Mouse (Mus musculus) forebrain, embryonic 16.5 days (tissue): Measurements from ENCODE around the gene Ston2. TPM values are rescaled to one million over a fixed set of nuclear protein-coding genes. Genes with fewer than 3 reads are reported as not detected.

ENCODE experiments used
- ATAC-seq: fragments of 200-750 bp; cut with Nextera tagmentation; 2 replicates; pipeline ENCODE4 v1.8.0; 2017; ENCODE audit warnings: mild to moderate bottlenecking, moderate library complexity
- H3K27ac ChIP-seq: fragments of 300-500 bp; sonication (generic); 2 replicates; pipeline ENCODE4 v1.5.1; 2014; ENCODE audit warnings: low read length, control low read depth
- H3K27me3 ChIP-seq: fragments of 300-500 bp; sonication (generic); replicated peaks from 2 replicates; pipeline ENCODE4 v1.6.1; 2014; ENCODE audit warnings: low read length; ENCODE audit not compliant: control insufficient read depth, insufficient read depth
- H3K36me3 ChIP-seq: fragments of 300-500 bp; sonication (generic); 2 replicates; pipeline ENCODE4 v1.6.1; 2014; ENCODE audit not compliant: control insufficient read depth, insufficient read depth
- H3K4me1 ChIP-seq: fragments of 300-500 bp; sonication (generic); replicated peaks from 2 replicates; pipeline ENCODE4 v1.6.1; 2014; ENCODE audit warnings: low read length; ENCODE audit not compliant: control insufficient read depth, insufficient read depth
- H3K4me2 ChIP-seq: fragments of 300-500 bp; sonication (generic); 2 replicates; pipeline ENCODE4 v1.6.1; 2014; ENCODE audit warnings: mild to moderate bottlenecking, low read length, control low read depth
- H3K4me3 ChIP-seq: fragments of 300-500 bp; sonication (generic); replicated peaks from 2 replicates; pipeline ENCODE4 v1.5.1; 2014; ENCODE audit warnings: mild to moderate bottlenecking, low read length, control low read depth
- H3K9ac ChIP-seq: fragments of 300-500 bp; sonication (generic); replicated peaks from 2 replicates; pipeline ENCODE4 v1.6.1; 2014; ENCODE audit warnings: low read depth, low read length, control low read depth
- H3K9me3 ChIP-seq: fragments of 300-500 bp; sonication (generic); 2 replicates; pipeline ENCODE4 v1.6.1; 2016; ENCODE audit warnings: low read length; ENCODE audit not compliant: control insufficient read depth
- WGBS: fragments of 180-500 bp; shearing (Covaris S2); extraction: QIAGEN DNeasy Blood & Tissue Kit; methylation state at CpG from one replicate; pipeline ENCODE4 v1.1.7; 2014; 5-methylcytosine and 5-hydroxymethylcytosine counted together
- polyA plus RNA-seq: library from polyadenylated mRNA; unstranded; fragments of >200 nt; fragmentation: Nextera tagmentation; extraction: Ambion mirVana; gene quantifications from 2 replicates; pipeline ENCODE4 v1.2.1, GENCODE M21; 2015

Ston2 gene
- polyA plus RNA-seq, 1 experiment from 2014 or later, result 6.4 TPM

DNA sequence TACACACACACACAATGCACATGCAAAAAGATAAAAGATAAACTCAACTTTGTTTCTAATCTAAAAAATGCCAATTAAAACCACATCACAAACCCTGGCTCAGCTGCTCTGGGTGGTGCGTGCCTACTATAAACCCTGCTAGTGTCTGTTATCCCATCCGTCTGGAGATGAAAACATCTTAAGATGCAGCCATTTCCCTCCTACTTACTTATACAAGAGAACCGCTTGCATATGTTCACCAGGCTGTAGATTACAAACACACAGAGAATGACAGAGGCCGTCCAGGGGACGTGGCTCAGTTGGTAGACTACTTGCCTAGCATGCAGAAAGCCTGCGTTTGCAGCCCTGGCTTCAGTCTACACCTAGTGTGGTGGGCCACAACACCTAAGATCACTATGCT, 64.3 kb downstream of the Ston2 start:
- H3K27ac ChIP-seq, result no peak overlapping the region
- no peaks in the 10 kb centered on the region for H3K9me3 ChIP-seq
- ATAC-seq, result no peak
- H3K27me3 ChIP-seq, result no peaks in the 10 kb centered on the region
- H3K4me1 ChIP-seq, result no peaks in the 10 kb centered on the region
- H3K4me3 ChIP-seq, result no peak overlapping the region
- H3K36me3 ChIP-seq, result no peaks in the 10 kb centered on the region
- no peak overlapping the region for H3K9ac ChIP-seq
- no peak overlapping the region for H3K4me2 ChIP-seq
- WGBS, result 65% methylated on average over 6 of the region's 6 CpGs

DNA sequence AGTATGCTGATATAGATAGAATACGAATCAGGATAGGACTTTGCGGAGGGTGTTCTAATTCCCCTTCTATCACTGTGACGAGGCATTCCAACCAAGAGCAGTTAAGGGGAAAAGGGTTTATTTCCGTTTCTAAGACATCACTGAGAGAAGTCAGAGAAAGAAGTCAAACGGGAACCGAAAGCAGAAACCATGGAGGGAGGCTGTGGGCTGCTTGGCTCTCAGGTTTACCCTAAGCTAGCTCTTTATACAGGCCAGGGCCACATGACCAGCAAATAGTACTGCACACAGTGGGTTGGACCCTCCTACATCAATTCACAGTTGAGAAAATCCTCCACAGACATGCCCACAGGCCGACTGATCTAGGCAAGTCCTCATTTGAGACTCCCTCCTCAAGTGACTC, 69.1 kb downstream of the Ston2 start:
- 81% methylated on average over 7 of the region's 7 CpGs for WGBS
- H3K36me3 ChIP-seq, result no peaks in the 10 kb centered on the region
- no peak overlapping the region for H3K27ac ChIP-seq
- no peak overlapping the region for H3K4me2 ChIP-seq
- H3K27me3 ChIP-seq, result no peaks in the 10 kb centered on the region
- no peaks in the 10 kb centered on the region for H3K9me3 ChIP-seq
- no peaks in the 10 kb centered on the region for H3K4me1 ChIP-seq
- H3K9ac ChIP-seq, result no peak overlapping the region
- no peak for ATAC-seq
- H3K4me3 ChIP-seq, result no peak overlapping the region

DNA sequence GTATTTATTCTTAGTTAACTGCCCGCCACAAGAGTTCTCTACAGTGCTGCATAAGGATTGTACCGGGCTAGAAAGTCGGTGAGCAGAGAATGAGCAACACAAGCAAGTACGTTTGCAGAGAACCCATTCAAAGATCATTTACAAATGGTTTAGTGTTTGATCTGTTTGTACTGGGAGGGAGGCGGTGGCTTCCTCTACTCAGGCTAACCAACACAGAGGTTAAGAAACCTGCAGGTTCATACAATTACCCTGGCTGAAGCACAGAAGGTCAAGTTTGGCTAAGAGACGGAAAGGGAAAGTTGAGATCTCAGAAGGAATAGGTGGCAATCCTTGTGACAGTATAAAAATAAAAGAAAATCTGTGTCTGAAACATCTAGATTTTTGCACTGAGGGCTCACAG, 72.5 kb downstream of the Ston2 start:
- Histone ChIP-seq H3K36me3 (no peaks in the 10 kb centered on the region), H3K9ac (no peak overlapping the region), H3K4me1 (peaks cover 9% of the 10 kb centered on the region), H3K4me3 (no peak overlapping the region), H3K4me2 (no peak overlapping the region), H3K27ac (no peak overlapping the region), H3K9me3 (no peaks in the 10 kb centered on the region), H3K27me3 (no peaks in the 10 kb centered on the region)
- WGBS, result 77% methylated on average over 6 of the region's 6 CpGs
- ATAC-seq, result no peak

DNA sequence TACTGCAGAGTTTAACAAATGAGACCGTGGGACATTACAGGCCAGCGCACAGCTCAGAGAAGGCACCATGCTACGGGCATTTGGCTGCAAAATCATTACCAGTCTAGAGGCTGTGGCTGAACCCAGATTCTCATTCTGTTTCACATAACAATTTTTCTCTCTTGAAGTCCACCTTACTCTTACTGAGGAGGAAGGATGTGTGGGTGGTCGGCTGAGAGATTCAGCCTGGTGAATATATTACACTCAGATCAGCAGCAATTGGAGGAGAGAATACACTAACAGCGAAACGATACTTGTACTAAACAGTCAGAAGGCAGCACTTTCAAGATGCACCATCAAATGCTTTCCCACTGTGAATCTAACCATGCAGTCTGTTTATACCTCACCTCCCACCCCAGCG, 74.8 kb downstream of the Ston2 start:
- no peak overlapping the region for H3K9ac ChIP-seq
- H3K4me2 ChIP-seq, result no peak overlapping the region
- no peak overlapping the region for H3K27ac ChIP-seq
- H3K9me3 ChIP-seq, result no peaks in the 10 kb centered on the region
- peaks cover 14% of the 10 kb centered on the region for H3K4me1 ChIP-seq
- no peaks in the 10 kb centered on the region for H3K36me3 ChIP-seq
- H3K27me3 ChIP-seq, result no peaks in the 10 kb centered on the region
- no peak overlapping the region for H3K4me3 ChIP-seq
- whole genome bisulfite sequencing, result 93% methylated on average over 7 of the region's 7 CpGs
- ATAC-seq, result no peak

DNA sequence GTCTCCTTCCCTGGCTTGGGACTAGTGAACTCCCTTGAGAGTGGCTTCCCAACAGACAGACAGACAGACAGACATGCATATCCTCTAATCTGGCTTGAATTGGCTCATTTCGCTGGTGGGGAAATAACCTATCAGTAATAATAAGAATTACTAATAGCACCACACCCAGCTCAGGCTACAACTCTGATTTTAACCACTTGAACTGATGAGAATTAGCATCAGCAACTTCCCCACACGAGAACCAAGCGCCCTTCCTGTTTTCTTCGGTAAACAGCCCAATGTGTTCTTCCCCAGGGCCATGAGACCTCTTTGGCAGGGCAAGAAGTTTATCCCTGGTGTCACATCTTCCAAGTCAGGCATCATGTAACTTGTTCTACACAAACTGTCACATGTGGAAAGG, 76.5 kb downstream of the Ston2 start:
- Histone ChIP-seq H3K4me2 (no peak overlapping the region), H3K9me3 (no peaks in the 10 kb centered on the region), H3K36me3 (no peaks in the 10 kb centered on the region), H3K4me1 (peaks cover 18% of the 10 kb centered on the region), H3K27ac (no peak overlapping the region), H3K4me3 (no peak overlapping the region), H3K9ac (no peak overlapping the region), H3K27me3 (no peaks in the 10 kb centered on the region)
- ATAC-seq, result no peak
- WGBS, result 92% methylated on average over 4 of the region's 4 CpGs

- no peak overlapping the region for H3K9ac ChIP-seq
- H3K27ac ChIP-seq, result no peak overlapping the region
Measured at GRCm38 (mm10) chr12:91710876-91711275, 77.3 kb downstream of the Ston2 start.

DNA sequence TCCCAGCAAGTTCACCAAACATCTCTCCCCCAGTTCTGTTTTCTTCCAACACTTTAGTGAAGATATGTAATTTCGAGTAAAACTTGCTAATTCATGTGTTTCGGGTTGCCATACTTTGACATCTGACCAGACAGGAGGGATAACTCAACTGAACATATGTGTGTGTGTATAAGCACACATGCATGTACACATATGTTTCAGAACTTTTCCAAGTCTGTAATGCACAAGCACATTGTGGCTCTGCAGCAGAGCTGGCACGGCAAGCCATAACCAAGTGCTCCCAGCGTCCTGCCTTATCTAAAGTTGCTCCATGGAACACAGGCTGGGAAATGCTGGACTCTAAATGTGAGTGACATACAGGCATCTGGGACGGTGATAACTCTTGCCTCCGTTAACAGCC, 78.6 kb downstream of the Ston2 start:
- no peak overlapping the region for H3K4me2 ChIP-seq
- peak; percentile 34 for ATAC-seq
- no peak overlapping the region for H3K4me3 ChIP-seq
- H3K9ac ChIP-seq, result no peak overlapping the region
- no peaks in the 10 kb centered on the region for H3K9me3 ChIP-seq
- no peak overlapping the region for H3K27ac ChIP-seq
- peaks cover 18% of the 10 kb centered on the region for H3K4me1 ChIP-seq
- H3K27me3 ChIP-seq, result no peaks in the 10 kb centered on the region
- 64% methylated on average over 6 of the region's 6 CpGs for WGBS
- H3K36me3 ChIP-seq, result no peaks in the 10 kb centered on the region

More at GRCm38 (mm10) chr12:91710876-91711275, 77.3 kb downstream of the Ston2 start:
- H3K4me3 ChIP-seq, result no peak overlapping the region
- no peak overlapping the region for H3K4me2 ChIP-seq
- 27% methylated on average over 3 of the region's 3 CpGs for WGBS
- no peaks in the 10 kb centered on the region for H3K36me3 ChIP-seq
- ATAC-seq, result peak; percentile 82
- no peaks in the 10 kb centered on the region for H3K27me3 ChIP-seq
- H3K4me1 ChIP-seq, result peaks cover 18% of the 10 kb centered on the region
- no peaks in the 10 kb centered on the region for H3K9me3 ChIP-seq

DNA sequence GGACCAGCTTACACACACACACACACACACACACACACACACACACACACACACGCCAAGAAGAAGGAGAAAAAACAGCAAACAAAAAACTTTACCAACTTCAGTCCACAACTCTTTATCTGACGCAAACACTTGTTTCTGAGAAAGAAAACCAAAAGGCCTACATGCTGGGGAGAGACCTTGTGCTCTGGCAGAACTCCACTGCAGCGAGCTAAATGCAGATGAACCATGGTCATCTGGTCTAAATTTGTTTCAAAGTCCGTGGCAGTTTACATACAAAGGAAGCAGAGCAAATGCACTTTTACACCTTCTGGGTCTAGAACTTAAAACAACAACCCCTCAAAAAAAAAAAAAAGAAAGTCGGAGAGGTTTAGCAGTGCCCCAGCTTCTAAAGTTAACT, 79.0 kb downstream of the Ston2 start:
- Histone ChIP-seq H3K36me3 (no peaks in the 10 kb centered on the region), H3K4me3 (no peak overlapping the region), H3K27me3 (no peaks in the 10 kb centered on the region), H3K27ac (no peak overlapping the region), H3K9ac (no peak overlapping the region), H3K9me3 (no peaks in the 10 kb centered on the region), H3K4me1 (peaks cover 18% of the 10 kb centered on the region), H3K4me2 (no peak overlapping the region)
- no peak for ATAC-seq
- WGBS, result 53% methylated on average over 5 of the region's 5 CpGs

GRCm38 (mm10) chr12:91707807-91708206, 80.4 kb downstream of the Ston2 start:
- Histone ChIP-seq H3K27me3 (no peaks in the 10 kb centered on the region), H3K27ac (no peak overlapping the region), H3K9me3 (no peaks in the 10 kb centered on the region), H3K4me3 (no peak overlapping the region), H3K4me2 (no peak overlapping the region), H3K9ac (no peak overlapping the region), H3K4me1 (peaks cover 18% of the 10 kb centered on the region), H3K36me3 (no peaks in the 10 kb centered on the region)
- ATAC-seq, result peak; percentile 77
- 24% methylated on average over 4 of the region's 4 CpGs for WGBS

DNA sequence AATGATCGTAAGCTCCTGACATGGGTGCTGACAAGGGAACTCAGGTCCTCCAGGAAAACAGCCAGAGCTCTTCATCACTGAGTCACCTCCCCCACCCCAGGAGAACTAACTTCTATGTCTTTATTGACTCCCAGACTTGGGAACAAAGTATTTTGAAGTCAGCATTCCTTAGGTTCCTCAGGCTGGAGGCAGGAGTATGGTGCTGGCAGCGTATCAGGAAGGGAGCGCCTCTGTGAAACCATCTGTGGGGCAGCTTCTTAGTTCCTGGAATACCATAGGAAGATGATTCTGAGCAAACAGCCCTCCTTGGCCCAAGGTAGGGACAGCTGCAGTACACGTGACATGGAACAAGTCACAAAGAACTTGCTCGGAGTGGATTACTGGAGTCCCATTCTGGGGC, 84.7 kb downstream of the Ston2 start:
- Histone ChIP-seq H3K27ac (no peak overlapping the region), H3K9me3 (no peaks in the 10 kb centered on the region), H3K4me2 (no peak overlapping the region), H3K27me3 (no peaks in the 10 kb centered on the region), H3K36me3 (no peaks in the 10 kb centered on the region), H3K9ac (no peak overlapping the region), H3K4me1 (peaks cover 5% of the 10 kb centered on the region; the same call in 1 of the 2 replicates), H3K4me3 (no peak overlapping the region)
- no peak for ATAC-seq
- WGBS, result 86% methylated on average over 5 of the region's 5 CpGs
